Mouse (Mus musculus): ENCODE data around the gene E030018B13Rik. TPM values are rescaled to one million over a fixed set of nuclear protein-coding genes. Genes with fewer than 3 reads are reported as not detected.

E030018B13Rik gene
- total and polyA plus RNA-seq, 3 experiments: 0.07 TPM; not detected in 2

DNA sequence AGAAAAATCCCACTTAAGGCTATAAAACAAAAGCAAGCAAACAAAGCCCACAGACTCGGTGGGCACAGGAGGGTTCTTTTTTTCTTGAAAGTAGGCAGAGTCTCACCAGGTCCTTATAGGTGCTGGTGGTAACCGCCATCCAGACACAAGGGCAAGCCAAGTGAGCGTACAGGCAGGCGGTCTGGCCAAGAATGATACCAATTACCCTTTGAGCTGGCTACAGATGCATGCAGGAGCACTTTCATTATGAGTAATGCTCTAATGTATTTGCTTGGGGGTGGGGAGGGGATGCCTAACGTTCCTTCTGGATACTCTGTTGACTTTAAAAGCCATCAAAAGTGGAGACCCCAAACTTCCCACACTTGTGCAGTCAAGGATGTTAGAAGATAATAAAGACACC lies 14.1 kb downstream of the E030018B13Rik start:
- peaks cover 73% of the 10 kb centered on the region for H3K79me2 ChIP-seq (ENCODE audit: control insufficient read depth, insufficient read depth, low read length, poor library complexity)
- no peak overlapping the region for H3K9ac ChIP-seq (ENCODE audit: control insufficient read depth, low read depth, low read length, poor library complexity, severe bottlenecking)
- TF ChIP-seq JUND (IDR thresholded peaks at IDR 0.05; ENCODE audit: low read depth, low read length) (no peak), HCFC1 (IDR thresholded peaks at IDR 0.05; ENCODE audit: low read depth, low read length) (no peak), ZC3H11A (IDR thresholded peaks at IDR 0.05; ENCODE audit: low read depth, low read length) (no peak), MEF2A (IDR thresholded peaks at IDR 0.05; ENCODE audit: extremely low read depth, insufficient replicate concordance, low read depth, low read length, poor library complexity, severe bottlenecking) (no peak), TBP (IDR thresholded peaks at IDR 0.05; ENCODE audit: low read depth, low read length) (no peak), SMC3 (IDR thresholded peaks at IDR 0.05; ENCODE audit: low read depth, low read length) (no peak), ZNF384 (IDR thresholded peaks at IDR 0.05; ENCODE audit: low read depth, low read length) (no peak), NELFE (IDR thresholded peaks at IDR 0.05; ENCODE audit: low read depth, low read length) (no peak), EP300 (IDR thresholded peaks at IDR 0.05; ENCODE audit: low read depth in 1 of 2, low read length in 2 of 2) (no peak), RAD21 (IDR thresholded peaks at IDR 0.05; ENCODE audit: low read depth, low read length) (no peak), RCOR1 (IDR thresholded peaks at IDR 0.05; ENCODE audit: low read depth, low read length) (no peak), KAT2A (conservative IDR thresholded peaks at IDR 0.05; ENCODE audit: low read depth, low read length) (no peak), POLR2AphosphoS2 (IDR thresholded peaks at IDR 0.05; ENCODE audit: low read length) (no peak)
- peaks cover 51 to 57% of the 10 kb centered on the region in 2 experiments for H3K4me1 ChIP-seq (ENCODE audit: control insufficient read depth in 1 of 2, insufficient read depth in 2 of 2, low read length in 2 of 2)
- no peaks in the 10 kb centered on the region for H3K9me3 ChIP-seq (replicated peaks; ENCODE audit: insufficient read depth, low read length)
- H3K27ac ChIP-seq (ENCODE audit: control insufficient read depth, low read depth, low read length): no peak overlapping the region
- DNase-seq (ENCODE audit: low read depth, low spot score): no peak
- no peak overlapping the region for H3K4me3 ChIP-seq (ENCODE audit: control insufficient read depth in 1 of 2, insufficient read depth in 1 of 2, low read depth in 2 of 2, low read length in 2 of 2)
- no peaks in the 10 kb centered on the region for H3K27me3 ChIP-seq (ENCODE audit: control insufficient read depth in 1 of 2, insufficient read depth in 2 of 2, low read length in 2 of 2)
- H3K36me3 ChIP-seq (ENCODE audit: control insufficient read depth in 1 of 2, insufficient read depth in 2 of 2, low read length in 2 of 2): peaks cover 0 to 48% of the 10 kb centered on the region in 2 experiments; a peak in 2 of 4 replicates

DNA sequence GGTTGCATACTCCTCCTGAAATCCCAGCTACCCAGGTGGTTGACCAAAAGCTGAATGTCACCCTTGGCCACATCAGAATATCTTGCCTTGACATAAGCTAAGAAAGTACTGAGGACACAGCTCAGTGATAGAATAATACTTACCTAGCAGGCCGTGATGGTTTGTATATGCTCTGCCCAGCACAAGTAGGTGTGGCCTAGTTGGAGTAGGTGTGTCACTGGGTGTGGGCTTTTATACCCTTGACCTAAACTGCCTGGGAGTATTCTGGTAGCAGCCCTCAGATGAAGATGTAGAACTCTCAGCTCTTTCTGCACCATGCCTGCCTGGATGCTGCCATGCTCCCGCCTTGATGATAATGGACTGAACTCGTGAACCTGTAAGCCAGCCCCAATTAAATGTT lies 15.8 kb downstream of the E030018B13Rik start:
- H3K9ac ChIP-seq (ENCODE audit: control insufficient read depth, low read depth, low read length, poor library complexity, severe bottlenecking): no peak overlapping the region
- peaks cover 41 to 46% of the 10 kb centered on the region in 2 experiments for H3K4me1 ChIP-seq (ENCODE audit: control insufficient read depth in 1 of 2, insufficient read depth in 2 of 2, low read length in 2 of 2)
- H3K9me3 ChIP-seq (replicated peaks; ENCODE audit: insufficient read depth, low read length): no peaks in the 10 kb centered on the region
- H3K4me3 ChIP-seq (ENCODE audit: control insufficient read depth in 1 of 2, insufficient read depth in 1 of 2, low read depth in 2 of 2, low read length in 2 of 2): no peak overlapping the region
- peaks cover 0 to 42% of the 10 kb centered on the region in 2 experiments; a peak in 2 of 4 replicates for H3K36me3 ChIP-seq (ENCODE audit: control insufficient read depth in 1 of 2, insufficient read depth in 2 of 2, low read length in 2 of 2)
- H3K27ac ChIP-seq (ENCODE audit: control insufficient read depth, low read depth, low read length): no peak overlapping the region
- no peak for DNase-seq (ENCODE audit: low read depth, low spot score)
- H3K27me3 ChIP-seq (ENCODE audit: control insufficient read depth in 1 of 2, insufficient read depth in 2 of 2, low read length in 2 of 2): no peaks in the 10 kb centered on the region
- TF ChIP-seq GABPA (IDR thresholded peaks at IDR 0.05; ENCODE audit: low read depth, low read length): no peak
- no peak for TF ChIP-seq USF1 (IDR thresholded peaks at IDR 0.05; ENCODE audit: low read depth, low read length)
- TF ChIP-seq UBTF (IDR thresholded peaks at IDR 0.05; ENCODE audit: borderline replicate concordance, insufficient read depth, low read depth, low read length): no peak
- TF ChIP-seq RCOR1 (IDR thresholded peaks at IDR 0.05; ENCODE audit: low read depth, low read length): no peak
- no peak for TF ChIP-seq ZMIZ1 (IDR thresholded peaks at IDR 0.05; ENCODE audit: low read depth, low read length)
- TF ChIP-seq E2F4 (IDR thresholded peaks at IDR 0.05; ENCODE audit: borderline replicate concordance, low read depth, low read length): no peak
- TF ChIP-seq MAZ (IDR thresholded peaks at IDR 0.05; ENCODE audit: low read depth, low read length): no peak
- TF ChIP-seq EP300 (IDR thresholded peaks at IDR 0.05; ENCODE audit: low read depth in 1 of 2, low read length in 2 of 2): no peak
- no peak for TF ChIP-seq GATA1 (IDR thresholded peaks at IDR 0.05; ENCODE audit: low read depth, low read length)
- TF ChIP-seq SMC3 (IDR thresholded peaks at IDR 0.05; ENCODE audit: low read depth, low read length): no peak
- no peak for TF ChIP-seq MXI1 (IDR thresholded peaks at IDR 0.05; ENCODE audit: low read depth, low read length)
- no peak for TF ChIP-seq POLR2AphosphoS5 (IDR thresholded peaks at IDR 0.05; ENCODE audit: borderline replicate concordance, low read depth, low read length)
- no peak for TF ChIP-seq ZKSCAN1 (IDR thresholded peaks at IDR 0.05; ENCODE audit: low read depth, low read length)
- TF ChIP-seq CHD1 (IDR thresholded peaks at IDR 0.05; ENCODE audit: low read depth, low read length): no peak
- TF ChIP-seq JUND (IDR thresholded peaks at IDR 0.05; ENCODE audit: low read depth, low read length): no peak
- peaks cover 75% of the 10 kb centered on the region for H3K79me2 ChIP-seq (ENCODE audit: control insufficient read depth, insufficient read depth, low read length, poor library complexity)

All from MEL (cell line).